Mouse (Mus musculus) myocyte (in vitro differentiated cells): ENCODE measurements around the gene Fth1.

Experiments
- MAX ChIP-seq: IDR thresholded peaks from one replicate; pipeline ENCODE4 v1.6.1; 2011; ENCODE audit warnings: low read depth, mild to moderate bottlenecking, control low read depth
- POLR2A ChIP-seq: IDR thresholded peaks from one replicate; pipeline ENCODE4 v1.6.1; 2011; ENCODE audit warnings: low read depth, mild to moderate bottlenecking, control low read depth, moderate library complexity; ENCODE audit not compliant: insufficient read length
- SRF ChIP-seq: IDR thresholded peaks from one replicate; pipeline ENCODE4 v1.6.1; 2011; ENCODE audit warnings: low read depth; ENCODE audit not compliant: control insufficient read depth, insufficient read length

- TF ChIP-seq POLR2A, result no peak
- TF ChIP-seq SRF, result no peak
- TF ChIP-seq MAX, result no peak
Measured at GRCm38 (mm10) chr19:10016151-10016550, 35.8 kb downstream of the Fth1 start.
